Mouse (Mus musculus): ENCODE results near the gene Padi4. TPM values are rescaled to one million over a fixed set of nuclear protein-coding genes. Genes with fewer than 3 reads are reported as not detected.

The Padi4 gene
- total and polyA plus RNA-seq, 2 experiments = 0.09 to 0.12 TPM

DNA sequence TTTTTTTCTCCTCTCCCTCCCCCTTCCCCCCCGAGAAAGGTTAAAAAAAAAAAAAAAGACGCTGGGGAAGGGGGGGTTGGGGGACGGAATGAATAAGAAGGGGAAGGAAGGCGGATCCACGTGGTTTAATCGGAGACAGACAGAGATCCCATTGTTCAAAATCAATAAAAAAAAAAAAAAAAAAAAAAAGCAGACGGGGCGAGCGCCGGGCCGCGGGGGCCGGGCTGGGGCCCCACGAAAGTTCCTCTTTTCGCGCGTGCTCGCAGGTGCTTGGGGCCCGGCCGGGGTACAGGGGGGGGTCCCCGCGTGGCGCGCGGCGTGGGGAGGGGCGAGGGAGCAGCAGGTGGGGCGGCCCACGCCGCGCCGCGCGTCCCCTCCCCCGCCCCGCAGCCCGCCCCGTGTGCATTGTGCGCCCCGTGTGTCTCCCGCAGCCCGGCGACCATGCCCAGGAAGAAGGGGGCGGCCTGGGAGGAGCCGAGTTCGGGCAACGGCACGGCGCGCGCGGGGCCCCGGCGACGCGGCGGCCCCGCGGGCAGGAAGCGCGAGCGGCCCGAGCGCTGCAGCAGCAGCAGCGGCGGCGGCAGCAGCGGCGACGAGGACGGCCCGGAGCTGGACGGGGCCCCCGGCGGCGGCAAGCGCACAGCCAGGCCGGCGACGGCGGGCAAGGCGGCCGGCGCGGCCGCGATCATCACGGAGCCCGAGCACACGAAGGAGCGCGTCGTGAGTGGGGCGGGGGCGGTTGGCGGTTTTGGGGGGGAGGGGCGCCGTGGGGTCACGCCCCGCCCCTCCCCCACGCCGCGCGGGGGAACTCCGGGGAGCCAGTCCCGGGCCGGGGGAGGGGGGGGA lies 72.1 kb downstream of the Padi4 start:
- peak overlapping the region; percentile 75 for H3K4me3 ChIP-seq (ENCODE audit: insufficient read depth, low read depth, low read length)
- WGBS = 2% methylated on average over 43 of the region's 107 CpGs
- no peak for DNase-seq (ENCODE audit: extremely low read depth, low read depth, low spot score)
- no peaks in the 10 kb centered on the region for H3K36me3 ChIP-seq (ENCODE audit: control insufficient read depth, insufficient read depth, low read length)
- H3K27me3 ChIP-seq (ENCODE audit: control insufficient read depth, insufficient read depth, low read length) = no peaks in the 10 kb centered on the region
- H3K79me2 ChIP-seq (ENCODE audit: control insufficient read depth, insufficient read depth, low read length) = peaks cover 21% of the 10 kb centered on the region
- peak overlapping the region; percentile 84 for H3K9ac ChIP-seq (ENCODE audit: low read depth, low read length)
- H3K27ac ChIP-seq (replicated peaks; ENCODE audit: insufficient read depth, low read depth, low read length) = peak overlapping the region; percentile 76
- no peak for TF ChIP-seq POLR2A (IDR thresholded peaks at IDR 0.05; ENCODE audit: extremely low read depth, insufficient read depth, low read length)
- no peak for TF ChIP-seq CTCF (IDR thresholded peaks at IDR 0.05; ENCODE audit: low read depth, low read length)
- peaks cover 12% of the 10 kb centered on the region for H3K4me1 ChIP-seq (ENCODE audit: control insufficient read depth, insufficient read depth, low read length)

DNA sequence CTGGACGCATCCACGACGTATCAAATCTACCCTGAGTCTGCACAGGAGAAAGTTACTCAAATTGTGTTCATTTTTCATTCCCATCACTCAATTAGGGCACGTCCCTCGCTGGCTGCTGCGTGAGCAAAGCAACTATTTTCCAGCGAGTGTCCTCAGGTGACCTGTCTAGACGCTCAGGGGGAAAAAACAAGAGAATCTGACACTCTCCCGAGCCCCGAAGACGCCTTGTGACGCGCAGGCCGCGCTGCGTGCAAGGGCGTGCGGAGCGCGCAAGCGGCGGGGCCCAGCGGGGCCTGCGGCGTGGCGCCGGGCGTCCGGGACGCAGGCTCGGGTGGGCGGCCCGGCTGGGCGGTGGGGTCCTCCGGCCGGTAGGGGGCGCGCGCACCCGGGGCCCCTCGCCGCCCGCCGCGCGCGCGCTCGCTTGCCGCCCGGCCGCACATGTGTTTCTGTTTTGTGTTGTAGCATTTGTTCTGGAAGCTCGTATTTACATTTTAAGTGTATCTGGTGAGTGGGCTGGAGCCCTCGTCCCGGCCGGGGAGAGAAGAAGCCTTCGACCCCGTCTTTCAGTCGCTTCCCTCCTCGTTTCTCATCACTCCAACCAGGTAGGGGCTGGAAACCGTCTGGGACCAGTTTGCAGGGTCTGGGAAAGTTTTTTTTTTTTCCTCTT lies 72.9 kb downstream of the Padi4 start:
- under 1% methylated on average over 61 of the region's 61 CpGs for WGBS
- H3K79me2 ChIP-seq (ENCODE audit: control insufficient read depth, insufficient read depth, low read length) = peaks cover 21% of the 10 kb centered on the region
- H3K4me1 ChIP-seq (ENCODE audit: control insufficient read depth, insufficient read depth, low read length) = peaks cover 12% of the 10 kb centered on the region
- no peaks in the 10 kb centered on the region for H3K27me3 ChIP-seq (ENCODE audit: control insufficient read depth, insufficient read depth, low read length)
- H3K4me3 ChIP-seq (ENCODE audit: insufficient read depth, low read depth, low read length) = peak overlapping the region; percentile 75
- TF ChIP-seq CTCF (IDR thresholded peaks at IDR 0.05; ENCODE audit: low read depth, low read length) (peak; percentile 41; the same call in 1 of the 2 replicates), POLR2A (IDR thresholded peaks at IDR 0.05; ENCODE audit: extremely low read depth, insufficient read depth, low read length) (0 out of 2 replicates have a peak, but pooled peaks have one; percentile 3)
- H3K36me3 ChIP-seq (ENCODE audit: control insufficient read depth, insufficient read depth, low read length) = no peaks in the 10 kb centered on the region
- H3K27ac ChIP-seq (replicated peaks; ENCODE audit: insufficient read depth, low read depth, low read length) = peak overlapping the region; percentile 88
- peak; percentile 60 for DNase-seq (ENCODE audit: extremely low read depth, low read depth, low spot score)
- H3K9ac ChIP-seq (ENCODE audit: low read depth, low read length) = peak overlapping the region; percentile 87

DNA sequence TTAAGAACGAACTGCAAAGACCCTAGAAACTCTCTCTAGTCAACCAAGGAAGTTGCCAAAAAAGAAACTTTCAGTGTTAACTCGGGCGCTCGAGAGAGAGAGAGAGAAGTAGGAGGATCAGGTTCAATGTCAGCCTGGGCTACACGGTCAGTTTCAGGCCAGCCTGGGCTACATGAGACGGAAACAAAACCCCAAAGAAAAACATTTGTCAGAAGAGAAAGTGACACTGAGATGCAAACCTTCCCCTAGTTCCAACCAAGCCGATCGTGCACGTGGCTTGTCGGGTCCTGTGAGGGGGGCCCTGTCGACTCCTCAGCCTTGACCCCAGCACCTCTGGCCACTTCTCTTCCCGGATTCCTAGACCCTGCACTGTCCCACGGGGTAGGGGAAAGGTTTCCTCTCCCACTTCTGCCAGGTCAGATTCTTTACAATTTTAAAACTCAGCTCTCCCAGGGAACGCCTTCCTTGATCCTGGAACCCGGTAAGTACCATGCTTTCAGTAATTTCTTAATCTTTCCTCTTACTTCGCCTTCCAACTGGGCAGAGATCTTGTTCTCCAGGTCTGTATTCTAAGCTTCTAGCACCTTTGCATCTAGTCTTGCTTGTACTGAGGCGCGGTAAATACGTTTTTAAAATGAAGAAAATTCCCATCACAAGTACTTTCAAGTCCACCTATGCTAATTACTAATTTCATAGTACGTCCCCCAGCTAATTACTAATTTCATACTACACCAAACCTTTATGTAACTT lies 73.6 kb downstream of the Padi4 start, which contains the start of gene Rcc2:
TSS of gene Rcc2 (plus strand) at position 273 of the 750 bp plus-strand sequence.
- WGBS = 12% methylated on average over 20 of the region's 20 CpGs
- Histone ChIP-seq H3K27me3 (ENCODE audit: control insufficient read depth, insufficient read depth, low read length) (no peaks in the 10 kb centered on the region), H3K27ac (replicated peaks; ENCODE audit: insufficient read depth, low read depth, low read length) (peak within 1 kb of the TSS; percentile 88), H3K36me3 (ENCODE audit: control insufficient read depth, insufficient read depth, low read length) (no peaks in the 10 kb centered on the region), H3K9ac (ENCODE audit: low read depth, low read length) (peak within 1 kb of the TSS; percentile 87), H3K79me2 (ENCODE audit: control insufficient read depth, insufficient read depth, low read length) (peaks cover 21% of the 10 kb centered on the region), H3K4me3 (ENCODE audit: insufficient read depth, low read depth, low read length) (peak within 1 kb of the TSS; percentile 75), H3K4me1 (ENCODE audit: control insufficient read depth, insufficient read depth, low read length) (peaks cover 12% of the 10 kb centered on the region)
- TF ChIP-seq CTCF (IDR thresholded peaks at IDR 0.05; ENCODE audit: low read depth, low read length) = no peak
- no peak for TF ChIP-seq POLR2A (IDR thresholded peaks at IDR 0.05; ENCODE audit: extremely low read depth, insufficient read depth, low read length)
- DNase-seq (ENCODE audit: extremely low read depth, low read depth, low spot score) = no peak

DNA sequence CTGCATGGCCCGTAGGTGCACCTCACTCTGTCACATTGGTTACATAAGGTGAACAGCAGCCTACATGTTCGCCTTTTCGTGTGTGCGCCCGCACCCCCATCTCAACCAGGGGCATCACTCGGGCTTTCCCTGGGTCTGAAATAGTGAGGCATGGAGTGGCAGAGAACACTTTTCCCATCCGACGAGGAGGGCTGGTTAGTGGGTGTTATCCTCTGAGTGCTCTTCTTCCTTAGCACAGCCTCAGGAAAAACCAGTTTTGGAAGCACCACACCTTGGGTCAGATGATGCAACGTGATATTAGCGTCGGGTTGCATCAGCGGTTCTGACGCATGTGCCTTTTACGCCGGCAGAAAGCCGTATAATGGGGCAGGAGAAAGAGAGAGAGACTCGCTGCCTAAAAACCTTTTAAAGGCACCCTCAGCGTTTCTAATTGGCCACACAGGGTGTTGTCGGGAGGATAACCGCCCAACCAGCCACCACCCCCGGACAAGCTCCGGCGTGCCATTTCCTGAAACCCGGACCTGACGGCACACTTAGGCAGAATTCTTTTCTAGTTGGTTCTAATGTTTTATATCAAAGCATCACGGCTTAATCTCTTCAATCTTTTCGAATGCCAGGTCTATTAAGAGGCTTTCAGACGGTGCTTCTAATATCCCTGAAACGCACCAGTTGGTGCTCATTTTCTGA lies 74.5 kb downstream of the Padi4 start:
- Histone ChIP-seq H3K4me3 (ENCODE audit: insufficient read depth, low read depth, low read length) (peak overlapping the region; percentile 26; the same call in 1 of the 2 replicates), H3K27me3 (ENCODE audit: control insufficient read depth, insufficient read depth, low read length) (no peaks in the 10 kb centered on the region), H3K27ac (replicated peaks; ENCODE audit: insufficient read depth, low read depth, low read length) (peak overlapping the region; percentile 66), H3K9ac (ENCODE audit: low read depth, low read length) (peak overlapping the region; percentile 43; the same call in 1 of the 2 replicates), H3K79me2 (ENCODE audit: control insufficient read depth, insufficient read depth, low read length) (peaks cover 19% of the 10 kb centered on the region), H3K36me3 (ENCODE audit: control insufficient read depth, insufficient read depth, low read length) (no peaks in the 10 kb centered on the region), H3K4me1 (ENCODE audit: control insufficient read depth, insufficient read depth, low read length) (peaks cover 12% of the 10 kb centered on the region)
- TF ChIP-seq CTCF (IDR thresholded peaks at IDR 0.05; ENCODE audit: low read depth, low read length) (no peak), POLR2A (IDR thresholded peaks at IDR 0.05; ENCODE audit: extremely low read depth, insufficient read depth, low read length) (no peak)
- WGBS = 12% methylated on average over 29 of the region's 29 CpGs
- DNase-seq (ENCODE audit: extremely low read depth, low read depth, low spot score) = peak; percentile 85

Other genes with a start within 250 kb of the Padi4 start
- 17.7 and 25.5 TPM in 2 replicates for gene Arhgef10l, start 108.2 kb downstream of the Padi4 start, total RNA-seq (2014; rRNA removed)
- 54.4 and 69.9 TPM in 2 replicates for gene Arhgef10l, start 108.2 kb downstream of the Padi4 start, polyA plus RNA-seq (2012; rRNA removed)
- gene Rcc2, start 73.7 kb downstream of the Padi4 start, total RNA-seq (2014; rRNA removed) = 5.3 and 7.2 TPM in 2 replicates
- gene Rcc2, start 73.7 kb downstream of the Padi4 start, polyA plus RNA-seq (2012; rRNA removed) = 14.3 and 16.3 TPM in 2 replicates
- not detected in 2 replicates for gene Padi6, start 31.6 kb downstream of the Padi4 start, total RNA-seq (2014; rRNA removed)
- not detected in 2 replicates for gene Padi6, start 31.6 kb downstream of the Padi4 start, polyA plus RNA-seq (2012; rRNA removed)
- not detected in 2 replicates for gene Padi3, start 36.4 kb upstream of the Padi4 start, total RNA-seq (2014; rRNA removed)
- gene Padi3, start 36.4 kb upstream of the Padi4 start, polyA plus RNA-seq (2012; rRNA removed) = not detected in 2 replicates
- not detected in 2 replicates for gene Padi1, start 71.5 kb upstream of the Padi4 start, total RNA-seq (2014; rRNA removed)
- gene Padi1, start 71.5 kb upstream of the Padi4 start, polyA plus RNA-seq (2012; rRNA removed) = not detected in 2 replicates
- 0.09 and 0.13 TPM in 2 replicates for gene Padi2, start 132.1 kb upstream of the Padi4 start, total RNA-seq (2014; rRNA removed)
- gene Padi2, start 132.1 kb upstream of the Padi4 start, polyA plus RNA-seq (2012; rRNA removed) = 0.21 and 0.25 TPM in 2 replicates
- 479 and 532 TPM in 2 replicates for gene Sdhb, start 187.0 kb upstream of the Padi4 start, total RNA-seq (2014; rRNA removed)
- 324 and 347 TPM in 2 replicates for gene Sdhb, start 187.0 kb upstream of the Padi4 start, polyA plus RNA-seq (2012; rRNA removed)
- gene Atp13a2, start 212.6 kb upstream of the Padi4 start, total RNA-seq (2014; rRNA removed) = 12.9 and 13.3 TPM in 2 replicates
- 32.5 and 34.0 TPM in 2 replicates for gene Atp13a2, start 212.6 kb upstream of the Padi4 start, polyA plus RNA-seq (2012; rRNA removed)
- 0.18 TPM in 1 of 2 replicates, not detected in the other for gene Mfap2, start 236.2 kb upstream of the Padi4 start, total RNA-seq (2014; rRNA removed)
- gene Mfap2, start 236.2 kb upstream of the Padi4 start, polyA plus RNA-seq (2012; rRNA removed) = 0.30 and 0.45 TPM in 2 replicates